Mouse (Mus musculus) inflammation-experienced regulatory T-cells, adult 16 weeks (primary cell): ENCODE data around the gene Adprhl2. TPM values are rescaled to one million over a fixed set of nuclear protein-coding genes. Genes with fewer than 3 reads are reported as not detected.

Experiments
- polyA plus RNA-seq: library from polyadenylated mRNA; unstranded; fragments of 100-300 nt; shearing (Covaris generic); gene quantifications from one replicate; pipeline ENCODE4 v1.2.1, GENCODE M21; 2017

Adprhl2 gene
- polyA plus RNA-seq: 29.0 TPM

GRCm38 (mm10) chr4:126321111-126321853 lies at the start of gene Adprhl2:
Adprhl2 (minus strand) TSS chr4:126321703.

GRCm38 (mm10) chr4:126325281-126325861 lies 3.9 kb upstream of the Adprhl2 start, which contains the start of gene Tekt2:
Tekt2 (minus strand) TSS chr4:126325688.

GRCm38 (mm10) chr4:126286492-126286891 lies 35.0 kb downstream of the Adprhl2 start, which contains the start of gene Col8a2:
Col8a2 (plus strand) TSS chr4:126286793.

Other genes with a start within 250 kb of the Adprhl2 start
- 77.9 TPM for gene Lsm10, start 225.1 kb downstream of the Adprhl2 start, polyA plus RNA-seq
- 18.2 TPM for gene Stk40, start 217.7 kb downstream of the Adprhl2 start, polyA plus RNA-seq
- gene Eva1b, start 174.0 kb downstream of the Adprhl2 start, polyA plus RNA-seq: 38.4 TPM
- 1.1 TPM for gene Sh3d21, start 158.2 kb downstream of the Adprhl2 start, polyA plus RNA-seq
- 263 TPM for gene Thrap3, start 118.9 kb downstream of the Adprhl2 start, polyA plus RNA-seq
- gene Map7d1, start 65.4 kb downstream of the Adprhl2 start, polyA plus RNA-seq: 3.7 TPM
- gene Trappc3, start 59.4 kb downstream of the Adprhl2 start, polyA plus RNA-seq: 112 TPM
- gene Col8a2, start 34.9 kb downstream of the Adprhl2 start, polyA plus RNA-seq: not detected
- gene Tekt2, start 4.0 kb upstream of the Adprhl2 start, polyA plus RNA-seq: not detected
- gene Ago3, start 107.9 kb upstream of the Adprhl2 start, polyA plus RNA-seq: 31.8 TPM
- gene Ago1, start 146.9 kb upstream of the Adprhl2 start, polyA plus RNA-seq: 4.5 TPM
- 0.06 TPM for gene Ago4, start 211.8 kb upstream of the Adprhl2 start, polyA plus RNA-seq
- gene Clspn, start 235.2 kb upstream of the Adprhl2 start, polyA plus RNA-seq: 4.4 TPM